Mouse (Mus musculus) lung, postnatal 10 days (tissue): Measurements from ENCODE around the gene Smad6.

Experiments
- DNase-seq: peaks from one replicate; pipeline ENCODE4 v3.0.0; 2021

Gene Smad6

GRCm38 (mm10) chr9:63982937-63983632 is 38.8 kb downstream of the Smad6 start:
- DNase-seq, result no peak

GRCm38 (mm10) chr9:63981912-63982311 is 39.9 kb downstream of the Smad6 start:
- DNase-seq, result no peak

- no peak for DNase-seq
Observed at GRCm38 (mm10) chr9:63981371-63981770, 40.5 kb downstream of the Smad6 start.

GRCm38 (mm10) chr9:63980179-63981086 is 41.4 kb downstream of the Smad6 start:
- DNase-seq, result no peak

- DNase-seq, result no peak
Observed at GRCm38 (mm10) chr9:63979275-63979674, 42.6 kb downstream of the Smad6 start.

GRCm38 (mm10) chr9:63978682-63979081 is 43.2 kb downstream of the Smad6 start:
- DNase-seq, result no peak

GRCm38 (mm10) chr9:63975996-63976395 is 45.9 kb downstream of the Smad6 start:
- no peak for DNase-seq

- DNase-seq, result no peak
Observed at GRCm38 (mm10) chr9:63974258-63975023, 47.4 kb downstream of the Smad6 start.

- no peak for DNase-seq
Observed at GRCm38 (mm10) chr9:63973662-63974190, 48.1 kb downstream of the Smad6 start.

- no peak for DNase-seq
Observed at GRCm38 (mm10) chr9:63972576-63973290, 49.1 kb downstream of the Smad6 start.

GRCm38 (mm10) chr9:63971557-63971956 is 50.3 kb downstream of the Smad6 start:
- no peak for DNase-seq

- DNase-seq, result no peak
Observed at GRCm38 (mm10) chr9:63970836-63971235, 51.0 kb downstream of the Smad6 start.

- DNase-seq, result peak; percentile 78
Observed at GRCm38 (mm10) chr9:63970388-63970787, 51.5 kb downstream of the Smad6 start.

GRCm38 (mm10) chr9:63969467-63969866 is 52.4 kb downstream of the Smad6 start:
- DNase-seq, result no peak

- peak; percentile 97 for DNase-seq
Observed at GRCm38 (mm10) chr9:63968592-63968991, 53.3 kb downstream of the Smad6 start.

- peak; percentile 75 for DNase-seq
Observed at GRCm38 (mm10) chr9:63967408-63968172, 54.3 kb downstream of the Smad6 start.

- DNase-seq, result no peak
Observed at GRCm38 (mm10) chr9:63965579-63965981, 56.3 kb downstream of the Smad6 start.

GRCm38 (mm10) chr9:63961881-63962280 is 60.0 kb downstream of the Smad6 start:
- no peak for DNase-seq

- DNase-seq, result no peak
Observed at GRCm38 (mm10) chr9:63960829-63961185, 61.1 kb downstream of the Smad6 start.

- DNase-seq, result peak; percentile 59
Observed at GRCm38 (mm10) chr9:63959933-63960828, 61.7 kb downstream of the Smad6 start.
